Mouse (Mus musculus): Measurements from ENCODE around the gene Eef1akmt2. TPM values are rescaled to one million over a fixed set of nuclear protein-coding genes. Genes with fewer than 3 reads are reported as not detected.

Eef1akmt2 gene
- 10 to 100 TPM; 31.6 to 36.7 TPM for total RNA-seq (2021)

- DNase-seq = peak; percentile 82 to 85
Observed at GRCm38 (mm10) chr7:132852173-132852844, at the start of gene Eef1akmt2. TSS of gene Eef1akmt2 (minus strand) at chr7:132852673.

GRCm38 (mm10) chr7:132900826-132901531, 48.5 kb upstream of the Eef1akmt2 start:
- no peak for DNase-seq

- no peak for DNase-seq
Observed at GRCm38 (mm10) chr7:132898234-132898633, 45.8 kb upstream of the Eef1akmt2 start.

- no peak for DNase-seq
Observed at GRCm38 (mm10) chr7:132897258-132897657, 44.8 kb upstream of the Eef1akmt2 start.

- no peak for DNase-seq
Observed at GRCm38 (mm10) chr7:132896206-132896815, 43.8 kb upstream of the Eef1akmt2 start.

- DNase-seq = no peak
Observed at GRCm38 (mm10) chr7:132894841-132895555, 42.5 kb upstream of the Eef1akmt2 start.

- no peak for DNase-seq
Observed at GRCm38 (mm10) chr7:132893336-132893735, 40.9 kb upstream of the Eef1akmt2 start.

- no peak for DNase-seq
Observed at GRCm38 (mm10) chr7:132892806-132893205, 40.3 kb upstream of the Eef1akmt2 start.

- no peak for DNase-seq
Observed at GRCm38 (mm10) chr7:132892311-132892661, 39.8 kb upstream of the Eef1akmt2 start.

- DNase-seq = no peak
Observed at GRCm38 (mm10) chr7:132891561-132892310, 39.3 kb upstream of the Eef1akmt2 start.

GRCm38 (mm10) chr7:132890201-132890600, 37.7 kb upstream of the Eef1akmt2 start:
- no peak for DNase-seq

GRCm38 (mm10) chr7:132889691-132890090, 37.2 kb upstream of the Eef1akmt2 start:
- DNase-seq = no peak

GRCm38 (mm10) chr7:132888518-132889249, 36.2 kb upstream of the Eef1akmt2 start:
- no peak for DNase-seq

- DNase-seq = no peak
Observed at GRCm38 (mm10) chr7:132888052-132888451, 35.6 kb upstream of the Eef1akmt2 start.

GRCm38 (mm10) chr7:132887019-132887804, 34.7 kb upstream of the Eef1akmt2 start:
- DNase-seq = no peak

GRCm38 (mm10) chr7:132884031-132884430, 31.6 kb upstream of the Eef1akmt2 start:
- no peak for DNase-seq

GRCm38 (mm10) chr7:132882343-132882742, 29.9 kb upstream of the Eef1akmt2 start:
- no peak for DNase-seq

- DNase-seq = no peak
Observed at GRCm38 (mm10) chr7:132880276-132880675, 27.8 kb upstream of the Eef1akmt2 start.

GRCm38 (mm10) chr7:132875391-132876086, 23.1 kb upstream of the Eef1akmt2 start:
- DNase-seq = no peak

- DNase-seq = no peak
Observed at GRCm38 (mm10) chr7:132873043-132873442, 20.6 kb upstream of the Eef1akmt2 start.

All from layer of hippocampus, postnatal 36 days (tissue).